Mouse (Mus musculus): Measurements from ENCODE around the gene Gm3147. TPM values are rescaled to one million over a fixed set of nuclear protein-coding genes. Genes with fewer than 3 reads are reported as not detected.
"Not testable (repeated sequence)": the region's sequence is repeated elsewhere in the genome, so short reads cannot be mapped to it uniquely, and the experiment has no call there.

Gm3147 gene
- not detected in 2 replicates for polyA plus RNA-seq (2015; fragmentation: Nextera tagmentation; extraction: Ambion mirVana)

DNA sequence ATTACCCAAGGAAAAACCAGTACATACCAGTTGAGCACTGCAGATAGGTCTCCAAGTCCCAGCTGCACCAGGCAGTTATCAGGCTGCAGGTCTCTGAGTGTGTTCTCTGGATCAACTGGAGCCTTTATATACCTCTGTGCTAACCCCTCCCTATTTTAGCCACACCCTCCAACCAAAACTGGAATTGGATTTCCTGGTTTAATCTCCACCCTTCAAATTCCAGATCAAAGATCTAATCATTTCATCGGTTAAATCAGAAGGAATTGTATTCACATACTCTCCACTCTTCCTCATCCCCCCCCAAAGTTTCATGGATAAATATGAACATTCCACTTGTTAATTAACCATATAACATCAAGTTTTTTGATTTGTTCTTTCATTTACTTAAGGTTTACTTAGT, at the start of gene Gm3147:
Gm3147 (minus strand) TSS at position 101 of the 400 bp plus-strand sequence.
- H3K36me3 ChIP-seq (ENCODE audit: insufficient read depth, low read length); H3K27me3 ChIP-seq (replicated peaks; ENCODE audit: insufficient read depth, low read length); H3K9ac ChIP-seq (replicated peaks; ENCODE audit: low read depth); H3K4me3 ChIP-seq (ENCODE audit: low read depth, low read length); H3K27ac ChIP-seq (ENCODE audit: low read length); H3K4me1 ChIP-seq (ENCODE audit: insufficient read depth, low read depth, low read length); H3K4me2 ChIP-seq (replicated peaks; ENCODE audit: low read depth, low read length); ATAC-seq; DNase-seq (ENCODE audit: low spot score); H3K9me3 ChIP-seq (ENCODE audit: low read length): not testable (repeated sequence)
- WGBS, result no CpG with 5 or more reads among the region's 1 CpGs

DNA sequence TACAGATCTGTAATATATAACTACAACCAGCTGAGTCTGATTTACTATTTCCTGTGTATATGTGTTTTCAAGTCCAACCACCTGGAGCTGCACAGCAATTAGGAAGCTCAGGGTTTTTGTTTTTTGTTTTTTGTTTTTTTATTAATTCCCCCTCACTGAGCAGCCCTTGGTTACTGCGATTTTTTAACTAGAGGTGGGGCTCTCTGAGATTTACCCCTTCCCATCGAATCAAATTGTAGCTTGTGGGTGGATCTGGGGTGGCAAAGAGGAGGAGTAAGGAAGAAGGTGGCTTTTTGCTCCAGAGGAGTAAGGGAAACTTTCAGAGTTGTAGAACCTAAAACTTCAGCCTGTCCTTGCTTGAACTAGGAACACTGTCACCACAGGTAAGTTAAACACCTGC, 31.9 kb upstream of the Gm3147 start, which contains the start of gene Gm6205:
Gm6205 (plus strand) TSS at position 301 of the 400 bp plus-strand sequence.
- not testable (repeated sequence) for DNase-seq (ENCODE audit: low spot score); H3K36me3 ChIP-seq (ENCODE audit: insufficient read depth, low read length)
- no CpG with 5 or more reads among the region's 2 CpGs for WGBS

DNA sequence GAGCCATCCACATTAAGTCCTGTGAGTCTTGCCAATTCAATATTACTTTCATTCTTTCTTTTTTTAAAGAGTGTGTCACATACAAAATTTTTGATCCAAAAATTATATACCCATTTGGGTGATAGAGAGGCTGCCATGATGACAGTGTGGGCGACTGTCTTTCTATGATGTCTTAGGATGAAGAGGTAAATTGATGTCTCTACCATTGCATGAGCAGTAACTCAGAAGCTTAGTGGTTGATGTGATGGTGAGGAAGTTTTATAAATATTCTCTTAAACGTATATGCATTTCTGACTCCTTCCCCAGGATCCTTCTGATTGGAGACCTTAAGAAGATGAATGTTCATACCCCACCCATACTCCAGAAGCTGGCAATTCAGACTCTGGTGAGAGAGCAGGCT, 7.5 kb upstream of the Gm3147 start, which contains the start of gene Gm6509:
Gm6509 (plus strand) TSS at position 301 of the 400 bp plus-strand sequence.
- not testable (repeated sequence) for H3K4me1 ChIP-seq (ENCODE audit: insufficient read depth, low read depth, low read length); H3K9ac ChIP-seq (replicated peaks; ENCODE audit: low read depth); H3K9me3 ChIP-seq (ENCODE audit: low read length); H3K27ac ChIP-seq (ENCODE audit: low read length); DNase-seq (ENCODE audit: low spot score); H3K4me3 ChIP-seq (ENCODE audit: low read depth, low read length); ATAC-seq; H3K36me3 ChIP-seq (ENCODE audit: insufficient read depth, low read length); H3K4me2 ChIP-seq (replicated peaks; ENCODE audit: low read depth, low read length); H3K27me3 ChIP-seq (replicated peaks; ENCODE audit: insufficient read depth, low read length)
- WGBS, result no CpG with 5 or more reads among the region's 2 CpGs

More for the DNA sequence above, 31.9 kb upstream of the Gm3147 start, which contains the start of gene Gm6205:
- not testable (repeated sequence) for H3K27ac ChIP-seq (ENCODE audit: low read length); ATAC-seq; H3K27me3 ChIP-seq (replicated peaks; ENCODE audit: insufficient read depth, low read length); H3K9ac ChIP-seq (replicated peaks; ENCODE audit: low read depth); H3K4me3 ChIP-seq (ENCODE audit: low read depth, low read length); H3K9me3 ChIP-seq (ENCODE audit: low read length); H3K4me1 ChIP-seq (ENCODE audit: insufficient read depth, low read depth, low read length); H3K4me2 ChIP-seq (replicated peaks; ENCODE audit: low read depth, low read length)

Other genes starting within 250 kb of the Gm3147 start
- gene Gm7682, start 170.6 kb downstream of the Gm3147 start, polyA plus RNA-seq (2015; fragmentation: Nextera tagmentation; extraction: Ambion mirVana), result not detected in 2 replicates
- gene Gm3139, start 90.1 kb downstream of the Gm3147 start, polyA plus RNA-seq (2015; fragmentation: Nextera tagmentation; extraction: Ambion mirVana), result not detected in 2 replicates
- not detected in 2 replicates for gene Gm6509, start 7.6 kb upstream of the Gm3147 start, polyA plus RNA-seq (2015; fragmentation: Nextera tagmentation; extraction: Ambion mirVana)
- gene Gm6205, start 32.0 kb upstream of the Gm3147 start, polyA plus RNA-seq (2015; fragmentation: Nextera tagmentation; extraction: Ambion mirVana), result not detected in 2 replicates
- not detected in 2 replicates for gene Gm3183, start 249.1 kb upstream of the Gm3147 start, polyA plus RNA-seq (2015; fragmentation: Nextera tagmentation; extraction: Ambion mirVana)